Mouse (Mus musculus) left cerebral cortex, adult 11 months (tissue): ENCODE data around the gene Arhgap10.

Source experiments
- DNase-seq: peaks from one replicate; pipeline ENCODE4 v3.0.0; 2022; ENCODE audit warnings: low spot score

Arhgap10 gene

DNA sequence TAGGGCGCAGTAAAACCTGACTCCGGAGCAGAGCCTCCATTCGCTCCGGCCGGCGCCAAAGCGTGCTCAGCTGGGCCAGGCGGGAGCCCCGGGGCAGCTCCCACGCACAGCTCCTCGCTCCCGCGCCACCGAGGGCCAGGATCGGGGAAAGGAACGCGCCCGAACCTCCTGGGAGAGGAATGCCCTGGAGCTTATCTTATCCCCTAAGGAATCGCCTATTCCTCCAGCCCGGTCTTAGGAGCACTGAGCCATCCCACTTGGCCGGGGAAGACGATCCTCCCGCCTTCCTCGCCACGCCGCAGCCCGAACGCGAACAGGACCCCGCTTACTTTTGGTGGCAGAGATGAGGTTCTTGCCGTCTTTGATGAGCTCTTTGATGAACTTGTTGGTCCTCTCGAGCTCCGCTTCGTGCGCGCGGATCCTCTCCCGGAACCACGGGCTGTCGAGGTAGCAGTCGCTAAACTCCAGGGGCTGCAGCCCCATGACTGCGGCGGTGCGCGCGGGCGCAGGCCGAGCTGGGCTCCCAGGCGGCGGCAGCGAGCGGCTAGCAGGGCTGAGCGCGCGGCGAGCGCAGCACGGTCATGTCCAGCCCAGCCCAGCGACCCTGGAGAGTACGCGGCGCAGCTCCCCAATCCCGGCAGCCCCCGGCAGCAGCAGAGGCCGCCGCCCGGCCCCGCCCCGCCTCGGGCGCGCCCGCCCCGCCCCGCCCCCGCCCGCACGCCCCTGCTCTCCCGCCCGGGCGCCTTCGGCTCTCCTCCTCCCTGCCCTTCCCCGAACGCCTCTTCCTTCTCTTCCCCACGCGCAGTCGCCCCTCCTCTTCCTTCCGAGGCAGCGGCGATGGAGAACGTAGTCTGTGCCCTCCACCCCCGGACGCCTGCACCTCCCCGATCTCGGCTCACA lies at the start of gene Arhgap10:
Arhgap10 (minus strand) TSS at position 653 of the 900 bp plus-strand sequence.
- DNase-seq = no peak

DNA sequence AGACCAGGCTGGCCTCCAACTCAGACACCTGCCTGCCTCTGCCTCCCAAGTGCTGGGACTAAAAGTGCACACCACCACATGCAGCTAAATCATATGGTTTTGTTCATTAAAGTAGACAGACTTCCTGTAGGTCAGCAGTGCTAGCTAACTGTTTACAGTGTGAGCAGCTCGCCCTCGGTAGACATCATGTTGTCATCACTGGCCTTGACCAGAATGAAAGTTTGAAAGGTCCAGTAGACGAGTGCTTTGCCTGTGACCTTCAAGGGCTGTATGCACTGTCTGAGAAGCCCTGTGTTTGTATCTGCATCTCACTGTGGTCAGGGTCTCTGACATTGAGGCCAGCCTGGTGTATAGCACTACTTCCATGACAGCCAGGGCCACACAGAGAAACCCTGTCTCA lies 43.7 kb upstream of the Arhgap10 start:
- DNase-seq = no peak

DNA sequence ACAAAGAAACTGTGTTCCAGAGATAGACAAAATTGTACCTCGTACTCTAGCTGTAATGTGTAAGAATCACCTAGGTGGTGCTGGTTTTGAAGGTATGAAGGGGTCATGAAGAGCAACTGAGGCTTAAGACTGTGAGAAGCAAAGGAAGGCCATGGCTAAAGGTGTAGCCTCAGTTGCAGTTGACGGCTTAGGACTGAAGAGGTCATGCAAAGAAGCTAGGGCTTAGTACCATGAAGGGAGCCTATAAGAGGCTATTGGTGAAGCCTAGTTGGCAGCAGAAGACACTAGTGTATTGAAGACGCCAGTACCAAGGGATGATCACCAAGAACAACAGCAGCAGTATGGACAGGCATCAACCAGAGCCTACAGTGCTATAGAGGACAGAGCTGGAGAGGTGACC lies 34.7 kb upstream of the Arhgap10 start:
- no peak for DNase-seq

DNA sequence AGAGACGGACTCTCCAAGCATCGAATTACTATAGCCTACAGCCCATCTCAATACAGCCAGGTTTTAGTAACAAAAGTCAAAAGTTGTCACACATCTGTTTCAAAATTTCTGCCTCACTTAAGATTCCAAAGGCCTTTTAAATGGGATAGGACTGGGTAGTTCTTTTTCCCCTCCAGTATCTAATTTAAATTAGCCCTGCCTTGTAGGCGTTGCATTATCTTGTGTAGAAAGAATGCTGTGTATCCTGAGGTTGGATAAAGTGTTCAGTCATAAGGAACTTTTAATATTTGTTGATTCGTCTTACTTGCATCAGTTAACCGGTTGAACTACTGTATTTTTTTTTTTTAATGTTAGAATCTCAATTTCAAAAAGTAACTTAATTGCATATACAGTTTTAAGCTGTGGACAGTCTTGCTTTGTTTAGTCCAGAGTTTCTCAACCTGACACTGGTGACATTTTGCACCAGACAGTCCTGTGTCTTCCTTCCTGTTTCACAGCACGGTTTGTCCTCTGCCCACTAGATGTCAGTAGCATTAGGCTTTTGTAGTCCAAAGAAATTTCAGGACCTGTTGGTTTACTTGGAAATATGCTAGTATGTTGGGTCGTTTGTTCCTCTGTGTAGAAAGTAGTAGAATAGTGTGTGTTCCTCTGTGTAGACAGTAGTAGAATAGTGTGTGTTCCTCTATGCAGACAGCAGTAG lies 32.3 kb upstream of the Arhgap10 start:
- no peak for DNase-seq

DNA sequence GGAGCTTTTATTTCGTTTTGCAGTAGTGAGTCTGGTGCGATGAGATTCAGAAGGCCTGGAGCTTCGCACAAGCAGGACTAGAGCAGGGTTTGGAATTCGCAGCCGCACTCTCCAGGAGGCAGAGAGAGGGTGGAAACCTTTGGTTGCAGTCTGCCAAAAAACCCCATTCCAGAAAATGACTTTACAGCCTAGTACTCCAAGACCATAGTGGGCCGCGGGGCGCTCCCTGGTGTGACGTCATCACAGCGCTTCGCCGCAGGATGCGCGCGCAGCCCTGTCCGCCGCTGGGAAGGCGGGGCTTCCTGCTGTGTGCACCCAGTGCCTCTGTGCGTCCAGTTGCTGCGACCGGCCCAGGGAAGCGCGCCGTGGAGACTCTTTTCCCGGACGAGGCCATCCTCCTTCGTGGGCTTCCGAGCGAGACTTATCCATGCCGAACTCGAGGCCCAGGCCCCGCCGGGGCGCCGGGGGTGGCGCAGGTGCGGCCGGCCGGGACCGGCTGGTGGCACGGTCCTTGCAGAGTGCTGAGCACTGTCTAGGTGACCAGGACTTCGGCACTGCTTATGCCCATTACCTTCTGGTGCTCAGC lies 31.5 kb upstream of the Arhgap10 start, which contains the start of gene Prmt9:
Prmt9 (plus strand) TSS at position 277 of the 586 bp plus-strand sequence.
- peak; percentile 89 for DNase-seq

DNA sequence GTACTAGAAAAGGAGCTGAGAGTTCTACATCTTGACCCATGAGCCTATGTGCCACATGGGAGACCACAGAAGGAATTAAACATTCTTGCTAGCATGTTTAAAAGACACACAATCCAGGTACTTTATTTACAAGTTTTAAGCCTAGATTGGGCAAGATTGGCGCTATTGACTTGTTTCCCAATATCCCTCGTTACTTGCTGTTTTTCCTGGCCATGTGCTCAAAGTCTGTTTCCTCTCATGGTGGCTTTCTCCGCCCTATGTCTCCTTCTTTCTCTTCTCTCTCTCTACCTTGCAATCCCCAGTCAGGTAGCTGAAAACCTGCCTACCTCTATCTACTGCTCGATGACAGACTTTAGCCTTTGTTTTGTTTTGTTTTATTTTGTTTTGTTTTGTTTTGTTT lies 27.9 kb upstream of the Arhgap10 start:
- DNase-seq = no peak

DNA sequence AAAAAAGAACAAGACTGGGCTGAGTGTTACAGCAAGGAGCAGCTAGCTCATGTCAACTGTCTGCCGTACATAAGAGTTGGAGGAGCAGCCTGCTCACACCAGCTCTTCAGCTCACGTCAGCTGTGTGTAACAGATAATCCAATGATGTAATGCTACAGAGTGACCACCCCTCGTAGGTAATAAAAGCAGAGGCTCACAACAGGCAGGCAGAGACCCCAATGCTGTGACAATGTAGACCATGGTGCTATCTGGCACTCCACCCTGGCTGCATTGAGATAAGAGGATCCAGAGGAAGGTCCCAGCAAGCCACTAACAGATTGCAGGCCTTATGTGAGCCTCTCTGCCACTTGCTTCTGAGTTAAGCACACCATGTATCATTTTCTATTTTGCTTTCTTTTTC lies 26.7 kb upstream of the Arhgap10 start:
- no peak for DNase-seq

DNA sequence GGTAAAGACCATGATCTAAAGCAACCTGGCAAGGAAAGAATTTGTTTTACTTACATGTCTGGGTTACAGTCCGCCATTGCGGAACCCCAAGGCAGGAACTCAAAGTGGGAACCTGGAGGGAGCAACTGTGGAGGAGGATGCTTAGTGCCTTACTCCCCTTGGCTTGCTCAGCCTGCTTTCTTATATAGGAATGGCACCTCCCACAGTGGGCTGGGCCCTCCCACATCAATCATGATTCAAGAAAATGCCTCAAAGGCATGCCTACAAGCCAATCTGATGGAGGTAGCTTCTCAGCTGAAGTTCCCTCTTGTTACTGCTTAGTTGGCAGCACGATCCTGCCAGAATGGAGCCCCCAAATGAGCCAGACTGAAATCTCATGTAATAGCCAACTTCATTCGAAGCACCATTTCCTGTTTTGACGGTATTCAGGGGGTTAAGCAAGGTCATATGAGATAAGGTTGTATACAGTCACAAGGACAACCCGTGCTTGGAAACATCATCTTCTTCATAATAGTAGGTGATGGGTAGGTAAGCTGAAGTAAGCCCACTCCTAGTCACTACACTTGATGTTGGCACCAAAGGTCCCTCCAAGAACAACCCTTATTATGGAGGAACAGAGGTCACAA lies 25.5 kb upstream of the Arhgap10 start:
- no peak for DNase-seq

DNA sequence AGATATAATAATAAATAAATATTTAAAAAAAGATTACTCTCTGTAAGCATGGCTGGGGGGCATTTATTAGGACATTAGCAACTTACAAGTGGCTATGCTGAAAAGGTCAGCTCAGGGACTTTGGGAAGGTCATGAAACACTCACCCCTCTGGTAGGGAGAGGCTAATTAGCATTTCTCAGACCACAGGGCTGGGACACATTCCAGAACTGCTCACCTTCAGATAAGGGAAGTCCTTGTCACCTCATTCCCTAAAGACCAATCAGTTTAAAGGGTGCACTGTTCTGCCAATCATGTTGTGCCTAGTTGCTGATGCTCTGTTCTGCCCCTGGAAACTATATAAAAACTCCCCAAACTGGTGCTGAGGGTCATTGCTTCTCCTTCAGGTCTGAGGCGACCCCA lies 20.5 kb upstream of the Arhgap10 start:
- no peak for DNase-seq

DNA sequence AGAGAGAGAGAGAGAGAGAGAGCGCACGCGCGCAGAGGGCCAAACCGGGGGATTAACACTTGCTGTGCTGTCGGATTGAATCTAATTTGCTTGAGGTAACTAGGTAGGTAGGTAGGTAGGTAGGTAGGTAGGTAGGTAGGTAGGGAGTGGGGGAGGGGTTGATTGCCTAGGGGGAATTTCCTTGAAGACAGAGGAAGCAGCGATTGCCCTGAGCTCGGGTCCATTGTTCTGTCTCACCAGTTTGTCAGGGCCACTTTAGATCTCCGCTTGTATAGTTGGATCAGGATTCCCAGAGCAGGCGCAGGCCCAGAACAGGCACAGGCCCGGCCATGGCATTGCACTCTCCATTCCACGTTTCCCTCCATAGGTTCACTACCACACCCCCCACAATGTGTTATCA lies 19.1 kb upstream of the Arhgap10 start:
- DNase-seq = no peak

DNA sequence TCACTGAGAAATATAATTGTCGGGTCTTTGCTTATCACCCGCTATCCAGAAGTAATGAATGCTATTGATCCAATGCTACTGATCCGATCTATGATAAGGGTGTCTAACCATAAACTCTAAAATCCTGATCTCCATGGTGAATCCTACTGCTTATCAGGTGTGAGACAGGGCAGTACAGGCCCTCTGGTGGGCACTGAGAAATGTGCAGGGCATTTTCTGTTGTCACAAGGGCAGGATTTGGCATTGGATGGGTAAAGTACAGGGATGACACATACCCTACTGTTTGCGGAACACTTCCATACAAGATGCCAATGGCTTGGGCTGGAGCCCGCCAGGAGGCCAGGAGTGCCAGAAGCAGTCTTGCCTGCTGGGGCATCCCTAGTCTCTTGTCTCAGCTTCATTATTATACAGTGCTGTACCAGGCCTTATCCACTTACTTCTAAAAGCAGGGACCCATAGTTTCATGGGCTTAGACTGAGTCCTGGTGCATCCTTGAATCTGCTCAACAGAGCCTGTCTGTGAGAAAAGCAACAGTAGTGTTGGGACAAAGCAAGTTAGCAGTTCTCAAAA lies 17.4 kb upstream of the Arhgap10 start:
- DNase-seq = no peak

DNA sequence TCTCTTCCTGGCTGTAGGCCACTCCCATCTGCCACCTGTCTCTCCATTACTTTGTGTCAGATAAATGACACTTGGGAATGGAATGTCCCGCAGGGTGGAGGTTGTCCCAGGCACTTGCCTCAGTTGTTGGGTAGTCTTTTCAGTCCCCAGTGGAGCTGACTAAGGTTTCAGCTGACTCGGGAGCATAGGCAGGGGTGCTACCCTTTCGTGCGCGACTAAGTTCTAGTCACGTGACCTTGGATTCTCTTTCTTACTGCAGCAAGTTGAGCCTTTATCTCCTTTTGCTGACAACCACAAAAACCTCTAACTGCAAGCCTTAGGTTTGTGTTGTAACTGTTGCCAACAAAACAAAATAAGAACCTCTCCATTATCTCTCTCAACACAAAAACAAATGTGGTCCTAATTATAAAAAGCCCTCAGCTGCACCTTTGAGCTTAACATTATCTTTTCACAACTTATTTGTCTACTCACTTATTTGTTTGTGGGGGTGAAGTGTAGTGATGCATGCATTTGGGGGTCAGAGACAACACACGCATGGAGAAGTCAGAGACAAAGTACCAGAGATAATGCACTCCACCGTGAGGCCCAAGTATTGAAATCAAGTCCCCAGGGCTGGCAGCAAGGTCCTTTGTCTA lies 16.7 kb upstream of the Arhgap10 start:
- no peak for DNase-seq

DNA sequence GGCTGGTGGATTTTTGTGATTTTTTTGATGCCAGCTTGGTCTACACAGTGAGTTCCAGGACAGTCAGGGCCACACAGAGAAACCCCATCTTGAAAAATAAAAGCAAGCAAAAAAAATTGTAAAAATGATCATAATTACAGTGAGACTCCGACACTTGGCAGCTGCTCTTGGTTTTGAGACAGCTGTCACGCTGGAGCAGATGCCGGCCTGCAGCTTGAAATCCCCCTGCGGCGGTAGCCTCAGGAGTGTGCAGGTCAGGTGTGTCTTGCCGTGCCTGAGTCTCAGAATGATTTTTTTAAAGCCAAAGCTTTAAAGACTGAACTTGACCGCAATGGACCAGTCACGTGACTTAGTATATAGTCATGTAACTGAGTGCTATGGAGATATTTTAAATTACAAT lies 8.4 kb upstream of the Arhgap10 start:
- DNase-seq = no peak

DNA sequence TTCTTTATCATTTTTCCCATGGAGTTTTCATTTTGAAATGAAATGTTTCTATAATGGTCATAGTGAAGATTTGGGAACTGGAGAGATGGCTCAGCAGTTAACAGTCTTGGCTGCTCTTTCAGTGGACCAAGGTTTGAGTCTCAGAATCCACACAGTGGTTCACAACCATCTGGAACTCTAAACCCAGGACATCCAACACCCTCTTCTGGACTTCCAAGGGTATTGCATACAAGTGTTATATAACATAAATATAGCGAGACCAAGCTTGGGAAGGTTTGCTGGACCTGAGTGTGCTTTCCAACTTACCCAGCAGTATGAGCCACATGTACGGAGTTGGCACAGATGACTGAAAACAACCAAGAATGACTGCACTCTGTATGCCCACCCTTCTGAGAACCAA lies 7.2 kb upstream of the Arhgap10 start:
- no peak for DNase-seq

DNA sequence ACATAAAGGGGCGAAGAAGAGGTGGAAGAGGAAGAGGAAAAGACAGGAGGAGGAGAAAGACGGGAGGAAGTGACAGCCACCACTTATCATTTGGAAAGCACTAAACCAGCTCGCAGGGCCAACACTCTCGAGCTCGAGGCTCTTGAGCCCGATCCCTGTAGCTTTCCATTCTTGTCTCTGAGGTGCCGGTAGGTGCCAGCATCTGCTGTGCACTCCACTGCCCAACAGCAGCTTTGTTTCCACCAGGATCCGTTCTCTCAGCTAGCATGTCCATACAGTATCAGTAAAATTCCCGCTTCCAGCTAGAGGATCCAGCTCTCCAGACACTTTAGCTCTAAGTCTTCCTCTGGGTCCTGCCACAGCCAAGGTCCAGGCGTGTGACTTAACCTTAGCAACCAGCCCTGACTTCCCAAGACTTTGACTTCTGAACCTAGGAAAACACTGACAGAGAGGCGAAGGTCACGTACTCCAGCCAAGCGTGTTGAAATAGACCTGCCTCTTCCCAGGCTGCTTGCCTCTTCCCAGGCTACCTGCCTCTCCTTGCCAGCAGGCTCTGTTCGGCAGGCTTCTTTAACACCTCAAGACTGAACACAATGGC lies 6.4 kb upstream of the Arhgap10 start:
- no peak for DNase-seq

DNA sequence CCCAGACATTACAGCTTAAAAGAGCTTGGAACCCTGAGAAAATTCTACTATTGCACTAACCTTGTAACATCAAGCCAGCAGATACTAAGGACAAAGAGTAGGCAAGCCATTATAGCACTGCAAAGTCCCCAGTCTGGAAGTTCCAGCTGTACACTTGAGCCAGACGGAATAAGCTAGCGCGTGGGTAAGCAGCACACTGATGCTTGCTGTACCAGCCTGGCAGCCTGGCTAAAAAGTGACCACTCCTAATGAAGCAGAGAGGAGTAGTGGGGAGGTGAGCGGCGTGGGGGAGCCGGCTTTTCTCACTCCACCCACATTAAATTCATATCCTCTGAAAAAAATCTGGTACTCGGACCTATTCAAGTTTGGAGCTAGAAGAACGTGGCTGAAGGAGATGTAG lies 5.2 kb upstream of the Arhgap10 start:
- no peak for DNase-seq

DNA sequence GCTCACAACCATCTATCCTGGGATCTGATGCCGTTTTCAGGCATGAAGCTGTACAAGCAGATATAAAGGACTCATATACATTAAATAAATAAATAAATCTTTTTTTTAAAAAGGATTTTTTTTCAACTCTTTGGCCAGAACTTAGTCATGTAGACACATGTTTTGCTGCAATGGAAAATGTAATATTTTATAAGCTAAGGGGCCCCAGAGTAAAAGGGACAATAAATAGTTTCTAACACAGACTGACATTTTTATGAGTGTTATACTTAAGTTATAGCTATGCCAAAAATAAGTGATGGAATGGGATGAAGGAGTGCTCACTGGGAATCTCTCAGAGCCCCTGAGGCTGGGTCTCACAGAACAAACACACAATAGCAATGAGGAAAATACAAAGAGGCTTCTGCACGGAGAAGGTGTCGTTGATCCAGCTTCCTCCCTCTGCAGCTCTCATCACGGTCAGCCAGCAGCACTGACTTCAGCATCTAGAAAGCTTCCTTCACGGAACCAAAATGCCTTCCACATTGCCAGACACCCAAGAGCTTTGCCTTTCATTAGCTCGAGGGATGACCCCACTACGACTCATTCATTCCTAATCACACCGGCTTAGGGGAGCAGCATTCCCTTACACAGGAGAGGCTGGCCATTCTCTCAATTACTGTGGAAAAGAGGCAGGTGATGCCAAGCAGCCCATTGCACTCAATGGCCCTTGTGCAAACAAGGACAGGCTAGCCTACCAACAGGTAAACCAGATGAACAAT lies 3.5 kb upstream of the Arhgap10 start:
- DNase-seq = no peak

DNA sequence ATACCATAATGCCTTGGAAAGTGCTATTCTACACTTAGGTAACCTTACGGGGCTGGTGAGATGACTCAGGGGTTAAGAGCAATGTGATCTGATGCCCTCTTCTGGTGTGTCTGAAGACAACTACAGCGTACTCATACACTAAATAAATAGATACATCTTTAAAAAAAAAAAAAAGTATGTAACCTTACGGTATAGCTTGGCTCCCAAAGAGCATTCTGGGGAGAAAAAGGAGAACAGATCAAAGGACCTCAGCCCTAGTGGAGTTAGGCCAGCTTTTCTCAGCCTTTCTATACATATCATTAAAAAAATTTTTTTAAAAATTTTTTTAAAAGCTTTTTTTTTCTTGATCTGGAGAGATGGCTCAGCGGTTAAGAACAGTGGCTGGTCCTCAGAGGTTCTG lies 2.8 kb upstream of the Arhgap10 start:
- DNase-seq = no peak

DNA sequence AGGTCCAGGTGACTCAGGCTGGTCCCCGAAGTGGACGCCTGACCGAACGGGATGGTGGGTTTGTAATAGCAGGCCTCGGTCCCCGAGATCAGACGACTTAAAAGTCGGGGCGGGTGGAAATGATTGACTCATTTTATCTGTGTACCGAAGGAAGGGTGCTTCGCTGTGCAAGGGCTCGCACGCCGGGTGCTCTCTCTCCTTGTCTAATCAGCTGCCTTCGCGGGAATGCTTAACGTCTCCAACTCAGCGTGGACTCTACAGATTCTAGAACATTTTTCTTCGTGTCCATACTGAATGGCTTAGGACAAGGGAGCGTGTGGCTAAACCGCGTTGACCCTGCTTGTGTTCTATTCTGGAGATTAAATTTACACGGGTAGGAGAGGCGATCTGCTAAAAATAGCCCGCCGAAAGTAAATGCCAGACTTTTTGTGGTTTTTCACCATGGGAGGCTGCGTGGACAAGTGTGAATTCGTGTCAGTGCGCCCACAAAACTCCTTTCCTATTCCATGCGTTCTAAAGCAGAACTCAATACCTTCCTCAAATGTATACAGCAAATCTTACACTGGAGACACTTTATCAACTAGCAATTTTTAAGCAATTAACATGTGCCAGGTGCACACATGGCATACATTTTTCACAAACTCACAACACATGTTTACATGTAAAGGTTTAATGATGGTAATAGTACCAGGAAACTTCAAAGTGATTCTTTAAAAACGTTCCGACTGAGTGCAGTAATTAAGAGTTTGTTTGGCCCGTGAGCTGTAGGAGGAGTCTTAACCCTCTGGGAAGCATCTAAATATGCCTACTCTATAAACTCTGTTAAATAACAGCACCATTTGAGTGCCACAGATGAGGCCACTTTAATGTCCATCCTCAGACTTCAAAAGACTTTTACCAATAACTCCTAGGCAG lies 705 bp upstream of the Arhgap10 start:
- DNase-seq = peak; percentile 32
